Mouse (Mus musculus) limb, embryonic 15.5 days (tissue): ENCODE data around the gene Vmn1r116. TPM values are rescaled to one million over a fixed set of nuclear protein-coding genes. Genes with fewer than 3 reads are reported as not detected.
"Not testable (repeated sequence)": the region's sequence is repeated elsewhere in the genome, so short reads cannot be mapped to it uniquely, and the experiment has no call there.

Experiments
- ATAC-seq: fragments of 200-750 bp; cut with Nextera tagmentation; 2 replicates; pipeline ENCODE4 v1.8.0; 2017; ENCODE audit warnings: low read depth, moderate TSS enrichment; ENCODE audit not compliant: insufficient number of reproducible peaks, low FRiP score, low TSS enrichment
- H3K27ac ChIP-seq: fragments of 300-500 bp; sonication (generic); 2 replicates; pipeline ENCODE4 v1.5.1; 2015; ENCODE audit warnings: moderate library complexity, mild to moderate bottlenecking, inconsistent platforms
- H3K27me3 ChIP-seq: fragments of 300-500 bp; sonication (generic); 2 replicates; pipeline ENCODE4 v1.6.1; 2015; ENCODE audit warnings: inconsistent platforms
- H3K36me3 ChIP-seq: fragments of 300-500 bp; sonication (generic); 2 replicates; pipeline ENCODE4 v1.6.1; 2015; ENCODE audit warnings: inconsistent platforms
- H3K4me1 ChIP-seq: fragments of 300-500 bp; sonication (generic); 2 replicates; pipeline ENCODE4 v1.6.1; 2015; ENCODE audit warnings: inconsistent platforms
- H3K4me2 ChIP-seq: fragments of 300-500 bp; sonication (generic); 2 replicates; pipeline ENCODE4 v1.6.1; 2015; ENCODE audit warnings: mild to moderate bottlenecking, inconsistent platforms
- H3K4me3 ChIP-seq: fragments of 300-500 bp; sonication (generic); 2 replicates; pipeline ENCODE4 v1.5.1; 2015; ENCODE audit warnings: mild to moderate bottlenecking, inconsistent platforms
- H3K9ac ChIP-seq: fragments of 300-500 bp; sonication (generic); 2 replicates; pipeline ENCODE4 v1.6.1; 2015; ENCODE audit warnings: inconsistent platforms
- H3K9me3 ChIP-seq: fragments of 300-500 bp; sonication (generic); 2 replicates; pipeline ENCODE4 v1.6.1; 2016; ENCODE audit warnings: inconsistent platforms
- WGBS: fragments of 180-500 bp; shearing (Covaris S2); methylation state at CpG from one replicate; pipeline ENCODE4 v1.1.7; 2015; 5-methylcytosine and 5-hydroxymethylcytosine counted together
- polyA plus RNA-seq: library from polyadenylated mRNA; unstranded; fragments of >200 nt; fragmentation: Nextera tagmentation; extraction: Ambion mirVana; gene quantifications from 2 replicates; pipeline ENCODE4 v1.2.1, GENCODE M21; 2015

Gene Vmn1r116
- polyA plus RNA-seq, result not detected in 2 replicates

DNA sequence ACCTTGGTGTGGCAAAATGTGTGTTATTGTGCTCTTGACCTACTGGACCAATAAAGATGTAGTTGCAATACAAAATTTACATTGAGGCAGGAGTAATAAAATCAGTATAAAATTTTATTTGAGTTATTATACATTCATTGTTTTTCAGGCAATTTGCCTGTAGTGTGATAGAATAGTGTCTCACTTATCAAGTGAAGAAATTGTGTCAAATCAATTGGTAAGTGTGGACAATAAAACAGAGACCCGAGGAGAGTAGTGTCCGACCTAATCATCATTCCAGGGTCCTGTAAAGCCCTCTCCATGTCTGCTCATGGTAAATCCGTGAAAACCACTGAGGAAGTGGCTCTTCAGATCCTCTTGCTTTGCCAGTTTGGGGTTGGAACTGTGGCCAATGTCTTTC is at the start of gene Vmn1r116:
TSS of gene Vmn1r116 (plus strand) at position 301 of the 400 bp plus-strand sequence.
- H3K9me3 ChIP-seq, H3K9ac ChIP-seq, H3K27ac ChIP-seq, H3K4me3 ChIP-seq, ATAC-seq, H3K27me3 ChIP-seq, H3K36me3 ChIP-seq, H3K4me1 ChIP-seq, H3K4me2 ChIP-seq: not testable (repeated sequence)
- 64% methylated on average over 3 of the region's 3 CpGs for WGBS

DNA sequence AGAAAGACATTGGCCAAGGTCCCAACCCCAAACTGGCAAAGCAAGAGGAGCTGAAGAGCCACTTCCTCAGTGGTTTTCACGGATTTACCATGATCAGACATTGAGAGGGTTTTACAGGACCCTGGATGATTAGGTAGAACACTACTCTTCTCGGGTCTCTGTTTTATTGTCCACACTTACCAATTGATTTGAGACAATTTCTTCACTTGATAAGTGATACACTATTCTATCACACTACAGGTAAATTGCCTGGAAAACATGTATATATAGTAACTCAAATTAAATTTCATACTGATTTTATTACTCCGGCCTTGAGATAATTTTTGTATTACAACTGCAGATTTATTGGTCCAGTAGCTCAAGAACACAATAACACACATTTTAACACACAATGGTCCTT is 27.2 kb upstream of the Vmn1r116 start, which contains the start of gene Vmn1r115:
TSS of gene Vmn1r115 (minus strand) at position 101 of the 400 bp plus-strand sequence.
- H3K9ac ChIP-seq, H3K27me3 ChIP-seq, H3K36me3 ChIP-seq, ATAC-seq, H3K9me3 ChIP-seq, H3K27ac ChIP-seq, H3K4me2 ChIP-seq, H3K4me3 ChIP-seq, H3K4me1 ChIP-seq: not testable (repeated sequence)
- 100% methylated on average over 1 of the region's 3 CpGs for WGBS

DNA sequence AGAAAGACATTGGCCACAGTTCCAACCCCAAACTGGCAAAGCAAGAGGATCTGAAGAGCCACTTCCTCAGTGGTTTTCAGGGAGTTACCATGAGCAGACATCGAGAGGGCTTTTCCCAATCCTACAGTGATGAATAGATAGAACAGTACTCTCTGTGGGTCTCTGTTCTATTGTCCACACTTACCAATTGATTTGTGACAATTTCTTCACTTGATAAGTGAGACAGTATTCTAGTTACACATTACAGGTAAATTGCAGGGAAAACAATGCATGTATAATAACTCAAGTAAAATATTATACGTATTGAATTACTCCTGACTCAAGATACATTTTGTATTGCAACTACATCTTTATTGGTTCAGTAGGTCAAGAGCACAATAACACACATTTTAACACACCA is 12.0 kb downstream of the Vmn1r116 start, which contains the start of gene Vmn1r117:
TSS of gene Vmn1r117 (minus strand) at position 101 of the 400 bp plus-strand sequence.
- not testable (repeated sequence) for H3K9me3 ChIP-seq, H3K4me1 ChIP-seq, H3K27me3 ChIP-seq, H3K4me3 ChIP-seq, H3K27ac ChIP-seq, H3K9ac ChIP-seq, ATAC-seq, H3K36me3 ChIP-seq, H3K4me2 ChIP-seq
- no CpG with 5 or more reads among the region's 2 CpGs for whole genome bisulfite sequencing

DNA sequence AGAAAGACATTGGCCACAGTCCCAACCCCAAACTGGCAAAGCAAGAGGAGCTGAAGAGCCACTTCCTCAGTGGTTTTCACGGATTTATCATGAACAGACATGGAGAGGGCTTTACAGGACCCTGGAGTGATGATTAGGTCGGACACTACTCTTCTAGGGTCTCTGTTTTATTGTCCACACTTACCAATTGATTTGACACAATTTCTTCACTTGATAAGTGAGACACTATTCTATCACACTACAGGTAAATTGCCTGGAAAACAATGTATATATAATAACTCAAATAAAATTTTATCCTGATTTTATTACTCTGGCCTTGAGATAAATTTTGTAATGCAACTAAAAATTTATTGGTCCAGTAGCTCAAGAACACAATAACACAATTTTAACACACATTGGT is 40.2 kb downstream of the Vmn1r116 start, which contains the start of gene Vmn1r118:
TSS of gene Vmn1r118 (minus strand) at position 101 of the 400 bp plus-strand sequence.
- H3K4me2 ChIP-seq, H3K27ac ChIP-seq, H3K9ac ChIP-seq, H3K27me3 ChIP-seq, H3K4me1 ChIP-seq, ATAC-seq, H3K4me3 ChIP-seq, H3K9me3 ChIP-seq, H3K36me3 ChIP-seq: not testable (repeated sequence)
- WGBS, result no CpG with 5 or more reads among the region's 2 CpGs

Other genes starting within 250 kb of the Vmn1r116 start
- gene Vmn1r107, start 203.3 kb upstream of the Vmn1r116 start, polyA plus RNA-seq, result not detected in 2 replicates
- gene Vmn1r111, start 169.0 kb upstream of the Vmn1r116 start, polyA plus RNA-seq, result not detected in 2 replicates
- not detected in 2 replicates for gene Gm10668, start 141.6 kb upstream of the Vmn1r116 start, polyA plus RNA-seq
- not detected in 2 replicates for gene Vmn1r112, start 101.1 kb upstream of the Vmn1r116 start, polyA plus RNA-seq
- not detected in 2 replicates for gene Vmn1r113, start 85.0 kb upstream of the Vmn1r116 start, polyA plus RNA-seq
- gene Vmn1r114, start 60.1 kb upstream of the Vmn1r116 start, polyA plus RNA-seq, result not detected in 2 replicates
- gene Vmn1r115, start 27.3 kb upstream of the Vmn1r116 start, polyA plus RNA-seq, result not detected in 2 replicates
- not detected in 2 replicates for gene Vmn1r117, start 11.9 kb downstream of the Vmn1r116 start, polyA plus RNA-seq
- not detected in 2 replicates for gene Vmn1r118, start 40.1 kb downstream of the Vmn1r116 start, polyA plus RNA-seq
- gene Vmn1r119, start 140.2 kb downstream of the Vmn1r116 start, polyA plus RNA-seq, result not detected in 2 replicates
- not detected in 2 replicates for gene Vmn1r120, start 181.5 kb downstream of the Vmn1r116 start, polyA plus RNA-seq
- not detected in 2 replicates for gene Vmn1r121, start 226.3 kb downstream of the Vmn1r116 start, polyA plus RNA-seq